Mouse (Mus musculus): Measurements from ENCODE around the gene Cdh22. TPM values are rescaled to one million over a fixed set of nuclear protein-coding genes. Genes with fewer than 3 reads are reported as not detected.

The Cdh22 gene
- polyA plus RNA-seq, 1 experiment from 2014 or later, result 12.4 TPM

- H3K4me2 ChIP-seq (replicated peaks), result no peak overlapping the region
- no peaks in the 10 kb centered on the region for H3K27me3 ChIP-seq (ENCODE audit: control insufficient read depth, insufficient read depth, low read length)
- no peak overlapping the region for H3K9ac ChIP-seq
- H3K27ac ChIP-seq, result no peak overlapping the region
- no peaks in the 10 kb centered on the region for H3K9me3 ChIP-seq (ENCODE audit: control insufficient read depth, low read length)
- ATAC-seq (ENCODE audit: low FRiP score), result no peak
- peaks cover 6% of the 10 kb centered on the region; the same call in 1 of the 2 replicates for H3K4me1 ChIP-seq (replicated peaks; ENCODE audit: control insufficient read depth, insufficient read depth, low read length)
- H3K4me3 ChIP-seq (replicated peaks; ENCODE audit: low read length), result no peak overlapping the region
- no peaks in the 10 kb centered on the region for H3K36me3 ChIP-seq (replicated peaks; ENCODE audit: control insufficient read depth, insufficient read depth)
- no peak for DNase-seq (ENCODE audit: low spot score)
- WGBS, result 37% methylated on average over 12 of the region's 12 CpGs
These were observed 81.6 kb downstream of the Cdh22 start for GRCm38 (mm10) chr2:165153006-165153405.

- no peak overlapping the region for H3K4me3 ChIP-seq (replicated peaks; ENCODE audit: low read length)
- H3K27me3 ChIP-seq (ENCODE audit: control insufficient read depth, insufficient read depth, low read length), result no peaks in the 10 kb centered on the region
- WGBS, result 55% methylated on average over 3 of the region's 3 CpGs
- H3K9me3 ChIP-seq (ENCODE audit: control insufficient read depth, low read length), result no peaks in the 10 kb centered on the region
- no peak overlapping the region for H3K4me2 ChIP-seq (replicated peaks)
- H3K36me3 ChIP-seq (replicated peaks; ENCODE audit: control insufficient read depth, insufficient read depth), result no peaks in the 10 kb centered on the region
- DNase-seq (ENCODE audit: low spot score), result no peak
- H3K9ac ChIP-seq, result no peak overlapping the region
- ATAC-seq (ENCODE audit: low FRiP score), result no peak
- H3K27ac ChIP-seq, result no peak overlapping the region
- peaks cover 6% of the 10 kb centered on the region; the same call in 1 of the 2 replicates for H3K4me1 ChIP-seq (replicated peaks; ENCODE audit: control insufficient read depth, insufficient read depth, low read length)
These were observed 84.9 kb downstream of the Cdh22 start for GRCm38 (mm10) chr2:165149741-165150140.

GRCm38 (mm10) chr2:165145821-165146220 is 88.8 kb downstream of the Cdh22 start:
- no peak overlapping the region for H3K4me3 ChIP-seq (replicated peaks; ENCODE audit: low read length)
- ATAC-seq (ENCODE audit: low FRiP score) (no peak), DNase-seq (ENCODE audit: low spot score) (no peak)
- H3K9me3 ChIP-seq (ENCODE audit: control insufficient read depth, low read length), result no peaks in the 10 kb centered on the region
- WGBS, result 41% methylated on average over 13 of the region's 13 CpGs
- H3K4me2 ChIP-seq (replicated peaks), result no peak overlapping the region
- no peaks in the 10 kb centered on the region for H3K36me3 ChIP-seq (replicated peaks; ENCODE audit: control insufficient read depth, insufficient read depth)
- H3K9ac ChIP-seq, result no peak overlapping the region
- no peaks in the 10 kb centered on the region for H3K27me3 ChIP-seq (ENCODE audit: control insufficient read depth, insufficient read depth, low read length)
- no peak overlapping the region for H3K27ac ChIP-seq
- H3K4me1 ChIP-seq (replicated peaks; ENCODE audit: control insufficient read depth, insufficient read depth, low read length), result no peaks in the 10 kb centered on the region; the same call in 1 of the 2 replicates

GRCm38 (mm10) chr2:165143487-165143886 is 91.2 kb downstream of the Cdh22 start:
- WGBS, result 79% methylated on average over 14 of the region's 14 CpGs

GRCm38 (mm10) chr2:165136049-165136448 is 98.6 kb downstream of the Cdh22 start:
- Histone ChIP-seq H3K4me1 (replicated peaks; ENCODE audit: control insufficient read depth, insufficient read depth, low read length) (peaks cover 29% of the 10 kb centered on the region), H3K9me3 (ENCODE audit: control insufficient read depth, low read length) (no peaks in the 10 kb centered on the region), H3K27me3 (ENCODE audit: control insufficient read depth, insufficient read depth, low read length) (peaks cover 5% of the 10 kb centered on the region; the same call in 1 of the 2 replicates), H3K4me3 (replicated peaks; ENCODE audit: low read length) (no peak overlapping the region), H3K36me3 (replicated peaks; ENCODE audit: control insufficient read depth, insufficient read depth) (no peaks in the 10 kb centered on the region), H3K4me2 (replicated peaks) (no peak overlapping the region), H3K9ac (peak overlapping the region; percentile 46), H3K27ac (peak overlapping the region; percentile 68)
- WGBS, result 4% methylated on average over 16 of the region's 16 CpGs
- ATAC-seq (ENCODE audit: low FRiP score), result peak; percentile 57; the same call in 1 of the 2 replicates
- DNase-seq (ENCODE audit: low spot score), result peak; percentile 70

More at GRCm38 (mm10) chr2:165143487-165143886, 91.2 kb downstream of the Cdh22 start:
- H3K4me3 ChIP-seq (replicated peaks; ENCODE audit: low read length), result no peak overlapping the region
- DNase-seq (ENCODE audit: low spot score) (no peak), ATAC-seq (ENCODE audit: low FRiP score) (no peak)
- no peaks in the 10 kb centered on the region for H3K9me3 ChIP-seq (ENCODE audit: control insufficient read depth, low read length)
- H3K27ac ChIP-seq, result no peak overlapping the region
- no peak overlapping the region for H3K9ac ChIP-seq
- no peak overlapping the region for H3K4me2 ChIP-seq (replicated peaks)
- no peaks in the 10 kb centered on the region; the same call in 1 of the 2 replicates for H3K4me1 ChIP-seq (replicated peaks; ENCODE audit: control insufficient read depth, insufficient read depth, low read length)
- no peaks in the 10 kb centered on the region for H3K36me3 ChIP-seq (replicated peaks; ENCODE audit: control insufficient read depth, insufficient read depth)
- H3K27me3 ChIP-seq (ENCODE audit: control insufficient read depth, insufficient read depth, low read length), result no peaks in the 10 kb centered on the region

GRCm38 (mm10) chr2:165133566-165133965 is 101.1 kb downstream of the Cdh22 start:
- H3K36me3 ChIP-seq (replicated peaks; ENCODE audit: control insufficient read depth, insufficient read depth), result no peaks in the 10 kb centered on the region
- under 1% methylated on average over 15 of the region's 15 CpGs for WGBS
- no peak for DNase-seq (ENCODE audit: low spot score)
- H3K9ac ChIP-seq, result peak overlapping the region; percentile 35
- H3K27me3 ChIP-seq (ENCODE audit: control insufficient read depth, insufficient read depth, low read length), result peaks cover 5% of the 10 kb centered on the region; the same call in 1 of the 2 replicates
- H3K4me2 ChIP-seq (replicated peaks), result no peak overlapping the region; the same call in 1 of the 2 replicates
- H3K27ac ChIP-seq, result peak overlapping the region; percentile 55; the same call in 1 of the 2 replicates
- H3K9me3 ChIP-seq (ENCODE audit: control insufficient read depth, low read length), result no peaks in the 10 kb centered on the region
- ATAC-seq (ENCODE audit: low FRiP score), result no peak
- H3K4me3 ChIP-seq (replicated peaks; ENCODE audit: low read length), result no peak overlapping the region
- peaks cover 37% of the 10 kb centered on the region for H3K4me1 ChIP-seq (replicated peaks; ENCODE audit: control insufficient read depth, insufficient read depth, low read length)

- Histone ChIP-seq H3K27me3 (ENCODE audit: control insufficient read depth, insufficient read depth, low read length) (no peaks in the 10 kb centered on the region), H3K36me3 (replicated peaks; ENCODE audit: control insufficient read depth, insufficient read depth) (no peaks in the 10 kb centered on the region), H3K4me2 (replicated peaks) (no peak overlapping the region), H3K9ac (no peak overlapping the region), H3K9me3 (ENCODE audit: control insufficient read depth, low read length) (no peaks in the 10 kb centered on the region), H3K27ac (0 out of 2 replicates have a peak overlapping the region, but pooled peaks have one; percentile 11), H3K4me1 (replicated peaks; ENCODE audit: control insufficient read depth, insufficient read depth, low read length) (peaks cover 40% of the 10 kb centered on the region), H3K4me3 (replicated peaks; ENCODE audit: low read length) (no peak overlapping the region)
- 5% methylated on average over 12 of the region's 12 CpGs for WGBS
- DNase-seq (ENCODE audit: low spot score) (peak; percentile 55), ATAC-seq (ENCODE audit: low FRiP score) (no peak)
These were observed 103.2 kb downstream of the Cdh22 start for GRCm38 (mm10) chr2:165131428-165131827.

GRCm38 (mm10) chr2:165129189-165129588 is 105.5 kb downstream of the Cdh22 start:
- DNase-seq (ENCODE audit: low spot score), result no peak
- H3K4me2 ChIP-seq (replicated peaks), result no peak overlapping the region
- peak; percentile 21; the same call in 1 of the 2 replicates for ATAC-seq (ENCODE audit: low FRiP score)
- no peaks in the 10 kb centered on the region for H3K27me3 ChIP-seq (ENCODE audit: control insufficient read depth, insufficient read depth, low read length)
- H3K9ac ChIP-seq, result no peak overlapping the region
- H3K27ac ChIP-seq, result no peak overlapping the region
- H3K4me1 ChIP-seq (replicated peaks; ENCODE audit: control insufficient read depth, insufficient read depth, low read length), result peaks cover 33% of the 10 kb centered on the region
- H3K36me3 ChIP-seq (replicated peaks; ENCODE audit: control insufficient read depth, insufficient read depth), result no peaks in the 10 kb centered on the region
- H3K4me3 ChIP-seq (replicated peaks; ENCODE audit: low read length), result no peak overlapping the region
- WGBS, result 33% methylated on average over 4 of the region's 4 CpGs
- H3K9me3 ChIP-seq (ENCODE audit: control insufficient read depth, low read length), result no peaks in the 10 kb centered on the region

GRCm38 (mm10) chr2:165126896-165127562 is 107.6 kb downstream of the Cdh22 start:
- 8% methylated on average over 10 of the region's 10 CpGs for WGBS
- H3K4me3 ChIP-seq (replicated peaks; ENCODE audit: low read length), result no peak overlapping the region
- DNase-seq (ENCODE audit: low spot score) (no peak), ATAC-seq (ENCODE audit: low FRiP score) (no peak)
- no peaks in the 10 kb centered on the region for H3K9me3 ChIP-seq (ENCODE audit: control insufficient read depth, low read length)
- H3K27ac ChIP-seq, result no peak overlapping the region; the same call in 1 of the 2 replicates
- no peaks in the 10 kb centered on the region for H3K36me3 ChIP-seq (replicated peaks; ENCODE audit: control insufficient read depth, insufficient read depth)
- H3K27me3 ChIP-seq (ENCODE audit: control insufficient read depth, insufficient read depth, low read length), result no peaks in the 10 kb centered on the region
- peaks cover 21% of the 10 kb centered on the region for H3K4me1 ChIP-seq (replicated peaks; ENCODE audit: control insufficient read depth, insufficient read depth, low read length)
- H3K9ac ChIP-seq, result no peak overlapping the region
- no peak overlapping the region for H3K4me2 ChIP-seq (replicated peaks)

Data from hindbrain, embryonic 14.5 days (tissue).